Mouse (Mus musculus) hindbrain, embryonic 14.5 days (tissue): ENCODE results near the gene Ifna11. TPM values are rescaled to one million over a fixed set of nuclear protein-coding genes. Genes with fewer than 3 reads are reported as not detected.
"Not testable (repeated sequence)": the region's sequence is repeated elsewhere in the genome, so short reads cannot be mapped to it uniquely, and the experiment has no call there.

Source experiments
- ATAC-seq: fragments of 200-750 bp; cut with Nextera tagmentation; 2 replicates; pipeline ENCODE4 v1.8.0; 2017; ENCODE audit warnings: moderate number of reproducible peaks, mild to moderate bottlenecking, moderate TSS enrichment, moderate library complexity; ENCODE audit not compliant: low FRiP score
- DNase-seq: peaks from one replicate; pipeline ENCODE4 v3.0.0-alpha.2; 2015; ENCODE audit warnings: low spot score
- H3K27ac ChIP-seq: fragments of 300-500 bp; sonication (generic); 2 replicates; pipeline ENCODE4 v1.5.1; 2014; ENCODE audit warnings: mild to moderate bottlenecking, moderate library complexity
- H3K27me3 ChIP-seq: fragments of 300-500 bp; sonication (generic); 2 replicates; pipeline ENCODE4 v1.6.1; 2014; ENCODE audit warnings: mild to moderate bottlenecking, low read length, mixed read lengths; ENCODE audit not compliant: control insufficient read depth, insufficient read depth
- H3K36me3 ChIP-seq: fragments of 300-500 bp; sonication (generic); replicated peaks from 2 replicates; pipeline ENCODE4 v1.6.1; 2014; ENCODE audit not compliant: control insufficient read depth, insufficient read depth
- H3K4me1 ChIP-seq: fragments of 300-500 bp; sonication (generic); replicated peaks from 2 replicates; pipeline ENCODE4 v1.6.1; 2014; ENCODE audit warnings: antibody characterized with exemption, low read length, mixed read lengths; ENCODE audit not compliant: control insufficient read depth, insufficient read depth
- H3K4me2 ChIP-seq: fragments of 300-500 bp; sonication (generic); replicated peaks from 2 replicates; pipeline ENCODE4 v1.6.1; 2014; ENCODE audit warnings: mild to moderate bottlenecking, moderate library complexity
- H3K4me3 ChIP-seq: fragments of 300-500 bp; sonication (generic); replicated peaks from 2 replicates; pipeline ENCODE4 v1.5.1; 2014; ENCODE audit warnings: mild to moderate bottlenecking, low read length
- H3K9ac ChIP-seq: fragments of 300-500 bp; sonication (generic); 2 replicates; pipeline ENCODE4 v1.6.1; 2014
- H3K9me3 ChIP-seq: fragments of 300-500 bp; sonication (generic); 2 replicates; pipeline ENCODE4 v1.6.1; 2016; ENCODE audit warnings: low read length; ENCODE audit not compliant: control insufficient read depth
- WGBS: fragments of 180-500 bp; shearing (Covaris S2); extraction: QIAGEN DNeasy Blood & Tissue Kit; methylation state at CpG from one replicate; pipeline ENCODE4 v1.1.7; 2014; 5-methylcytosine and 5-hydroxymethylcytosine counted together
- polyA plus RNA-seq: library from polyadenylated mRNA; unstranded; fragments of >200 nt; fragmentation: Nextera tagmentation; extraction: Ambion mirVana; gene quantifications from 2 replicates; pipeline ENCODE4 v1.2.1, GENCODE M21; 2014

Gene Ifna11
- polyA plus RNA-seq, 1 experiment from 2014 or later: not detected

DNA sequence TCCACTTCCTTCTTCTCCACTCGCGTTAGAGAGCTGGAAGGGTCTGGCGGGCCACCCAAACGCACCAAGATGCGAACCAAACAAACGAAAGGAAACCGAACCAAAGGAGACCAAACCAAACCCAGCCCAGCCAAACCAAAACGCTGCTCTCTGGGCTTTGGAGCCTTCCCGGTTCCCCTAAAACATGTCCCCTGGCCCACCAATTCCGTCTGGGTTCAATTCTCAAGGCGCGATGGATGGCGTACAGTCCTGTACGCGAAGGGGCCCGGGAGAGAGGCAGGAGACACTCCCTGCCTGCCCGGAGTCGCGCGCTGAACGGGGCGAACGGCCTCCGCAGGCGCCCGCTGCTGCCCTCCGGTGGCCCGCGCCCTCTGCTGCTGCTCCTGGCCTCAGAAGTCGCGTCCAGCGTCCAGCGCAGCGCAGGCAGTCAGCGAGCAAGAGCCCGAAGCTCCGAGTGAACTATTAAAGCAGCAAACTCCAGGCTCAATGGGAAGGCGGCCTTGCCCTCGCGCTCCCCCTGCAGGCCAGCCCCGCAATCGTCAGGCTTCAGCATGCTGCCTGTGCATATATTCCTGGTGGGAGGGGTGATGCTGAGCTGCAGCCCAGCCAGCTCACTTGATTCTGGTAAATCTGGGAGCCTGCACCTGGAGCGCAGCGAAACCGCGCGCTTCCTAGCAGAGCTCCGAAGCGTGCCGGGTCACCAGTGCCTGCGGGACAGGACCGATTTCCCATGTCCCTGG is 25.7 kb upstream of the Ifna11 start, which contains the start of gene Gm13275:
Gm13275 (plus strand) TSS at position 552 of the 740 bp plus-strand sequence.
- DNase-seq, H3K27ac ChIP-seq, H3K27me3 ChIP-seq, H3K36me3 ChIP-seq, H3K4me1 ChIP-seq, H3K9ac ChIP-seq, H3K4me3 ChIP-seq, ATAC-seq, H3K9me3 ChIP-seq, H3K4me2 ChIP-seq: not testable (repeated sequence)
- WGBS: 1% methylated on average over 11 of the region's 52 CpGs

DNA sequence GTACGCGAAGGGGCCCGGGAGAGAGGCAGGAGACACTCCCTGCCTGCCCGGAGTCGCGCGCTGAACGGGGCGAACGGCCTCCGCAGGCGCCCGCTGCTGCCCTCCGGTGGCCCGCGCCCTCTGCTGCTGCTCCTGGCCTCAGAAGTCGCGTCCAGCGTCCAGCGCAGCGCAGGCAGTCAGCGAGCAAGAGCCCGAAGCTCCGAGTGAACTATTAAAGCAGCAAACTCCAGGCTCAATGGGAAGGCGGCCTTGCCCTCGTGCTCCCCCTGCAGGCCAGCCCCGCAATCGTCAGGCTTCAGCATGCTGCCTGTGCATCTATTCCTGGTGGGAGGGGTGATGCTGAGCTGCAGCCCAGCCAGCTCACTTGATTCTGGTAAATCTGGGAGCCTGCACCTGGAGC is 22.7 kb upstream of the Ifna11 start, which contains the start of gene Gm13279:
Gm13279 (plus strand) TSS at position 301 of the 400 bp plus-strand sequence.
- no CpG with 5 or more reads among the region's 28 CpGs for WGBS
- H3K36me3 ChIP-seq, ATAC-seq, H3K4me1 ChIP-seq, H3K27me3 ChIP-seq, H3K9me3 ChIP-seq, H3K27ac ChIP-seq, H3K9ac ChIP-seq, H3K4me2 ChIP-seq, H3K4me3 ChIP-seq, DNase-seq: not testable (repeated sequence)

DNA sequence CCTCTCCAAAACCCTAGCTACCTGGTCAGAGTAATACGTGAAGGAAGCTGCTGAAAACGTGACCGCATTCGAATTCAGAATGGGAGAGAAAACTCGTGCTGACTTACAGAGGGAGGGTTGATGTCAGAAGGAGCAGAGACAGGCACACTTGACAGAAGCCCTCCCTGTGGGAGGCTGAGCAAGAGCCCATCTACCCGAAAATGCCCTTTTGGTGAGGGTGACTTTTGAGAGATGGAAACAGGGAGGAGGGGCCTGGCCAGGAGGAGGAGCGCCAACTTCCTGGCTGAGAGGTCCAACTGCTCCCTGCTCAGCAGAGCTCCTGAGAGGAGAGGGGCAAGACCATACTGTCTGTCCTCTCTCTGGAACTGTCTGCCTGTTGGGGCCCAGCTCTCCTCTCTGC is 20.4 kb upstream of the Ifna11 start, which contains the start of gene Gm13285:
Gm13285 (plus strand) TSS at position 301 of the 400 bp plus-strand sequence.
- not testable (repeated sequence) for H3K9ac ChIP-seq, H3K4me3 ChIP-seq, H3K27ac ChIP-seq, H3K9me3 ChIP-seq, H3K4me1 ChIP-seq, ATAC-seq, DNase-seq, H3K4me2 ChIP-seq, H3K27me3 ChIP-seq, H3K36me3 ChIP-seq
- WGBS: 13% methylated on average over 3 of the region's 7 CpGs

DNA sequence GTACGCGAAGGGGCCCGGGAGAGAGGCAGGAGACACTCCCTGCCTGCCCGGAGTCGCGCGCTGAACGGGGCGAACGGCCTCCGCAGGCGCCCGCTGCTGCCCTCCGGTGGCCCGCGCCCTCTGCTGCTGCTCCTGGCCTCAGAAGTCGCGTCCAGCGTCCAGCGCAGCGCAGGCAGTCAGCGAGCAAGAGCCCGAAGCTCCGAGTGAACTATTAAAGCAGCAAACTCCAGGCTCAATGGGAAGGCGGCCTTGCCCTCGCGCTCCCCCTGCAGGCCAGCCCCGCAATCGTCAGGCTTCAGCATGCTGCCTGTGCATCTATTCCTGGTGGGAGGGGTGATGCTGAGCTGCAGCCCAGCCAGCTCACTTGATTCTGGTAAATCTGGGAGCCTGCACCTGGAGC is 16.8 kb upstream of the Ifna11 start, which contains the start of gene Gm13287:
Gm13287 (plus strand) TSS at position 301 of the 400 bp plus-strand sequence.
- H3K36me3 ChIP-seq, H3K4me1 ChIP-seq, H3K4me2 ChIP-seq, H3K27me3 ChIP-seq, H3K9ac ChIP-seq, H3K27ac ChIP-seq, ATAC-seq, DNase-seq, H3K9me3 ChIP-seq, H3K4me3 ChIP-seq: not testable (repeated sequence)
- WGBS: no CpG with 5 or more reads among the region's 29 CpGs

DNA sequence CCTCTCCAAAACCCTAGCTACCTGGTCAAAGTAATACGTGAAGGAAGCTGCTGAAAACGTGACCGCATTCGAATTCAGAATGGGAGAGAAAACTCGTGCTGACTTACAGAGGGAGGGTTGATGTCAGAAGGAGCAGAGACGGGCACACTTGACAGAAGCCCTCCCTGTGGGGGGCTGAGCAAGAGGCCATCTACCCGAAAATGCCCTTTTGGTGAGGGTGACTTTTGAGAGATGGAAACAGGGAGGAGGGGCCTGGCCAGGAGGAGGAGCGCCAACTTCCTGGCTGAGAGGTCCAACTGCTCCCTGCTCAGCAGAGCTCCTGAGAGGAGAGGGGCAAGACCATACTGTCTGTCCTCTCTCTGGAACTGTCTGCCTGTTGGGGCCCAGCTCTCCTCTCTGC is 14.5 kb upstream of the Ifna11 start, which contains the start of gene Gm13288:
Gm13288 (plus strand) TSS at position 301 of the 400 bp plus-strand sequence.
- H3K9me3 ChIP-seq, H3K4me3 ChIP-seq, DNase-seq, H3K27me3 ChIP-seq, H3K9ac ChIP-seq, H3K4me1 ChIP-seq, ATAC-seq, H3K36me3 ChIP-seq, H3K27ac ChIP-seq: not testable (repeated sequence)
- WGBS: no CpG with 5 or more reads among the region's 8 CpGs
- H3K4me2 ChIP-seq: peak within 1 kb of the TSS; percentile 45

DNA sequence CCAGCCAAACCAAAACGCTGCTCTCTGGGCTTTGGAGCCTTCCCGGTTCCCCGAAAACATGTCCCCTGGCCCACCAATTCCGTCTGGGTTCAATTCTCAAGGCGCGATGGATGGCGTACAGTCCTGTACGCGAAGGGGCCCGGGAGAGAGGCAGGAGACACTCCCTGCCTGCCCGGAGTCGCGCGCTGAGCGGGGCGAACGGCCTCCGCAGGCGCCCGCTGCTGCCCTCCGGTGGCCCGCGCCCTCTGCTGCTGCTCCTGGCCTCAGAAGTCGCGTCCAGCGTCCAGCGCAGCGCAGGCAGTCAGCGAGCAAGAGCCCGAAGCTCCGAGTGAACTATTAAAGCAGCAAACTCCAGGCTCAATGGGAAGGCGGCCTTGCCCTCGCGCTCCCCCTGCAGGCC is 14.0 kb upstream of the Ifna11 start:
- DNase-seq, H3K9ac ChIP-seq, H3K9me3 ChIP-seq, ATAC-seq, H3K27ac ChIP-seq, H3K36me3 ChIP-seq, H3K27me3 ChIP-seq, H3K4me1 ChIP-seq, H3K4me3 ChIP-seq: not testable (repeated sequence)
- H3K4me2 ChIP-seq: peak overlapping the region; percentile 45
- WGBS: no CpG with 5 or more reads among the region's 34 CpGs

DNA sequence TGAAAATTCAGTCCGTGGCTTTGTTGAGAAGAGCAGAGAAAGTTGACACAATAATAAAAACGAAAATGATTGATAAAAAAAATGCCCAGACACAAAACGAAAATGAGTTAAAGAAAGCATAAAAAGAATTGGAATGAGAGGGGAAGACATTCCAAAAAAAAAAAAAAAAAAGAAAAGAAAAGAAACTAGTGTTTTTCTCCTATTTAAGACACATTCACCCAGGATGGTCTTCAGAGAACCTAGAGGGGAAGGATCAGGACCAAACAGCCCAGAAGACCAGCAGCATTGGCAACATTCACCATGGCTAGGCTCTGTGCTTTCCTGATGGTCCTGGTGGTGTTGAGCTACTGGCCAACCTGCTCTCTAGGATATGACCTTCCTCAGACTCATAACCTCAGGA is 3.8 kb upstream of the Ifna11 start, which contains the start of gene Ifna7:
Ifna7 (plus strand) TSS at position 301 of the 400 bp plus-strand sequence.
- ATAC-seq: no peak

DNA sequence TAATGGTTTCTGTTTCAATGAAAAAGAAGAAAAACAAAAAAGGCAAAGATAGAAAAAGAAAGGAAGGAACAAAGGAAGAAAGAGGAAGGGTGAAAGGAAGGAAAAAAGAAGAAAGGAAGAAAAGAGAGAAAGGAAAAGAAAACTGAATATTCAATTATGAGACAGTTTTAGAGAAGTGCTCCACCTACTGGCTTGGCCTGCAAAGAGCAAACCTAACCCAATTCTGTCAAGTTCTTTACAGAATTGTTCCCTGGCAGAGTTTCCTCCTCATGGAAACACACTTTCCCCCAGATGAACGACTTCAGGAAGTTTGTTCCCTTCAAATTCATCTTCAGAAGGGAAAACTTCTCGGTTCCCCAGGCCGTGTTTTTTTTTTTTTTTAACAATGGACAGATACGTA is 3.2 kb downstream of the Ifna11 start:
- H3K9me3 ChIP-seq: no peaks in the 10 kb centered on the region
- no peak overlapping the region for H3K4me2 ChIP-seq
- no peaks in the 10 kb centered on the region for H3K36me3 ChIP-seq
- no peaks in the 10 kb centered on the region for H3K4me1 ChIP-seq
- no peak overlapping the region for H3K9ac ChIP-seq
- WGBS: 24% methylated on average over 4 of the region's 4 CpGs
- no peaks in the 10 kb centered on the region for H3K27me3 ChIP-seq
- ATAC-seq: no peak
- no peak overlapping the region for H3K4me3 ChIP-seq
- H3K27ac ChIP-seq: no peak overlapping the region
- DNase-seq: peak; percentile 32

More for the DNA sequence above, 3.8 kb upstream of the Ifna11 start, which contains the start of gene Ifna7:
- Histone ChIP-seq H3K4me3 (no peak within 1 kb of the TSS), H3K9ac (no peak within 1 kb of the TSS), H3K4me2 (no peak within 1 kb of the TSS), H3K36me3 (no peaks in the 10 kb centered on the region), H3K9me3 (no peaks in the 10 kb centered on the region), H3K4me1 (no peaks in the 10 kb centered on the region), H3K27ac (no peak within 1 kb of the TSS), H3K27me3 (no peaks in the 10 kb centered on the region)
- 71% methylated on average over 3 of the region's 3 CpGs for WGBS
- DNase-seq: no peak

DNA sequence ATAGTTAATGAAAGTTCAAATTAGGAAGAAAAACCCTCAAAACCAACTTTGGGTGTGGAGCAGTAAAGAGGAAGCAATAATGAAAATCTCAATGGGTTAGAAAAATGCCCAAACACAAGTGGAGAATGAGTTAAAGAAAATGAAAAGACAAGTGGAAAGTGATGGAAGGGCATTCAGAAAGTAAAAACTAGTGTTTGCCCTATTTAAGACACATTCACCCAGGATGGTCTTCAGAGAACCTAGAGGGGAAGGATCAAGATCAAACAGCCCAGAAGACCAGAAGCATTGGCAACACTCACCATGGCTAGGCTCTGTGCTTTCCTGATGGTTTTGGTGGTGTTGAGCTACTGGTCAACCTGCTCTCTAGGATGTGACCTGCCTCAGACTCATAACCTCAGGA is 7.4 kb downstream of the Ifna11 start, which contains the start of gene Ifna6:
Ifna6 (plus strand) TSS at position 301 of the 400 bp plus-strand sequence.
- H3K9ac ChIP-seq, DNase-seq, H3K36me3 ChIP-seq, H3K4me1 ChIP-seq, H3K4me2 ChIP-seq, H3K4me3 ChIP-seq, H3K27me3 ChIP-seq, ATAC-seq, H3K27ac ChIP-seq, H3K9me3 ChIP-seq: not testable (repeated sequence)
